Mouse (Mus musculus) embryonic facial prominence, embryonic 12.5 days (tissue): ENCODE results near the gene Dand5. TPM values are rescaled to one million over a fixed set of nuclear protein-coding genes. Genes with fewer than 3 reads are reported as not detected.

Experiments
- ATAC-seq: fragments of 200-750 bp; cut with Nextera tagmentation; 2 replicates; pipeline ENCODE4 v1.8.0; 2017; ENCODE audit not compliant: insufficient number of reproducible peaks, insufficient read depth, low FRiP score, low TSS enrichment
- H3K27ac ChIP-seq: fragments of 300-500 bp; sonication (generic); 2 replicates; pipeline ENCODE4 v1.5.1; 2016; ENCODE audit warnings: mild to moderate bottlenecking
- H3K27me3 ChIP-seq: fragments of 300-500 bp; sonication (generic); 2 replicates; pipeline ENCODE4 v1.6.1; 2016; ENCODE audit warnings: mild to moderate bottlenecking, moderate library complexity
- H3K36me3 ChIP-seq: fragments of 300-500 bp; sonication (generic); 2 replicates; pipeline ENCODE4 v1.6.1; 2016; ENCODE audit warnings: mild to moderate bottlenecking
- H3K4me1 ChIP-seq: fragments of 300-500 bp; sonication (generic); 2 replicates; pipeline ENCODE4 v1.6.1; 2016
- H3K4me2 ChIP-seq: fragments of 300-500 bp; sonication (generic); replicated peaks from 2 replicates; pipeline ENCODE4 v1.6.1; 2016; ENCODE audit warnings: mild to moderate bottlenecking, moderate library complexity
- H3K4me3 ChIP-seq: fragments of 300-500 bp; sonication (generic); 2 replicates; pipeline ENCODE4 v1.5.1; 2016; ENCODE audit warnings: mild to moderate bottlenecking
- H3K9ac ChIP-seq: fragments of 300-500 bp; sonication (generic); 2 replicates; pipeline ENCODE4 v1.6.1; 2016; ENCODE audit warnings: mild to moderate bottlenecking, moderate library complexity
- H3K9me3 ChIP-seq: fragments of 300-500 bp; sonication (generic); 2 replicates; pipeline ENCODE4 v1.6.1; 2016; ENCODE audit warnings: mild to moderate bottlenecking, moderate library complexity
- WGBS: fragments of 180-500 bp; shearing (Covaris S2); methylation state at CpG from one replicate; pipeline ENCODE4 v1.1.7; 2016; 5-methylcytosine and 5-hydroxymethylcytosine counted together
- microRNA-seq: library from miRNA; unstranded; fragments of <30 nt; microRNA quantifications from one replicate; pipeline ENCODE4, GENCODE M21; 2017
- polyA plus RNA-seq: library from polyadenylated mRNA; unstranded; fragments of >200 nt; fragmentation: Nextera tagmentation; extraction: Ambion mirVana; gene quantifications from 2 replicates; pipeline ENCODE4 v1.2.1, GENCODE M21; 2016

Gene Dand5
- polyA plus RNA-seq, 1 experiment from 2014 or later, result 5.3 TPM

- WGBS, result 36% methylated on average over 12 of the region's 12 CpGs
- Histone ChIP-seq H3K4me1 (peaks cover 65% of the 10 kb centered on the region), H3K4me3 (no peak overlapping the region), H3K9ac (no peak overlapping the region), H3K9me3 (no peaks in the 10 kb centered on the region), H3K4me2 (no peak overlapping the region), H3K36me3 (peaks cover 33% of the 10 kb centered on the region), H3K27me3 (peaks cover 84% of the 10 kb centered on the region), H3K27ac (no peak overlapping the region)
- ATAC-seq, result no peak
Measured at GRCm38 (mm10) chr8:84770100-84770953, 52.3 kb downstream of the Dand5 start.

- peaks cover 33% of the 10 kb centered on the region for H3K36me3 ChIP-seq
- no peak overlapping the region for H3K4me3 ChIP-seq
- no peak for ATAC-seq
- WGBS, result 78% methylated on average over 8 of the region's 8 CpGs
- H3K27me3 ChIP-seq, result peaks cover 87% of the 10 kb centered on the region
- no peak overlapping the region for H3K27ac ChIP-seq
- H3K4me1 ChIP-seq, result peaks cover 57% of the 10 kb centered on the region
- no peak overlapping the region for H3K4me2 ChIP-seq
- no peaks in the 10 kb centered on the region for H3K9me3 ChIP-seq
- H3K9ac ChIP-seq, result no peak overlapping the region
Measured at GRCm38 (mm10) chr8:84769324-84769723, 53.3 kb downstream of the Dand5 start.

- Histone ChIP-seq H3K4me2 (no peak overlapping the region), H3K4me1 (peaks cover 50% of the 10 kb centered on the region), H3K36me3 (peaks cover 33% of the 10 kb centered on the region), H3K4me3 (no peak overlapping the region), H3K27ac (no peak overlapping the region), H3K9ac (no peak overlapping the region), H3K27me3 (peaks cover 93% of the 10 kb centered on the region), H3K9me3 (no peaks in the 10 kb centered on the region)
- no peak for ATAC-seq
- 85% methylated on average over 14 of the region's 14 CpGs for WGBS
Measured at GRCm38 (mm10) chr8:84768343-84769095, 54.1 kb downstream of the Dand5 start.

- WGBS, result 76% methylated on average over 10 of the region's 10 CpGs
- Histone ChIP-seq H3K36me3 (peaks cover 36% of the 10 kb centered on the region), H3K27ac (no peak overlapping the region)
Measured at GRCm38 (mm10) chr8:84767221-84767620, 55.4 kb downstream of the Dand5 start.

GRCm38 (mm10) chr8:84766422-84766821, 56.2 kb downstream of the Dand5 start:
- Histone ChIP-seq H3K36me3 (peaks cover 41% of the 10 kb centered on the region), H3K9me3 (no peaks in the 10 kb centered on the region), H3K9ac (no peak overlapping the region), H3K4me3 (no peak overlapping the region), H3K27ac (peak overlapping the region; percentile 51; the same call in 1 of the 2 replicates), H3K4me2 (no peak overlapping the region), H3K4me1 (peaks cover 37% of the 10 kb centered on the region), H3K27me3 (peaks cover 95% of the 10 kb centered on the region)
- WGBS, result 55% methylated on average over 9 of the region's 9 CpGs
- no peak for ATAC-seq

More at GRCm38 (mm10) chr8:84767221-84767620, 55.4 kb downstream of the Dand5 start:
- Histone ChIP-seq H3K9ac (no peak overlapping the region), H3K27me3 (peaks cover 95% of the 10 kb centered on the region), H3K4me1 (peaks cover 38% of the 10 kb centered on the region), H3K9me3 (no peaks in the 10 kb centered on the region), H3K4me2 (no peak overlapping the region), H3K4me3 (no peak overlapping the region)
- ATAC-seq, result no peak

- Histone ChIP-seq H3K27me3 (peaks cover 96% of the 10 kb centered on the region), H3K9ac (no peak overlapping the region), H3K36me3 (peaks cover 41% of the 10 kb centered on the region), H3K27ac (peak overlapping the region; percentile 51; the same call in 1 of the 2 replicates), H3K4me3 (no peak overlapping the region), H3K9me3 (no peaks in the 10 kb centered on the region), H3K4me2 (no peak overlapping the region), H3K4me1 (peaks cover 36% of the 10 kb centered on the region)
- no peak for ATAC-seq
- 10% methylated on average over 10 of the region's 10 CpGs for WGBS
Measured at GRCm38 (mm10) chr8:84765629-84766028, 57.0 kb downstream of the Dand5 start.

Small RNA genes lying within 50 kb of the gene (microRNA-seq; reads per million reads assigned to microRNA genes)
- gene Mir7069, result 3.6 reads per million, percentile 16 among the genes with 10 or more reads in this experiment

Other genes with a start within 250 kb of the Dand5 start
- gene Ier2, start 160.0 kb downstream of the Dand5 start, polyA plus RNA-seq, result 94.5 and 97.0 TPM in 2 replicates
- gene Trmt1, start 136.5 kb downstream of the Dand5 start, polyA plus RNA-seq, result 71.2 and 73.6 TPM in 2 replicates
- 19.4 and 20.8 TPM in 2 replicates for gene Nacc1, start 135.0 kb downstream of the Dand5 start, polyA plus RNA-seq
- 4.9 and 5.0 TPM in 2 replicates for gene Lyl1, start 121.4 kb downstream of the Dand5 start, polyA plus RNA-seq
- gene G430095P16Rik, start 99.8 kb downstream of the Dand5 start, polyA plus RNA-seq, result 7.1 and 7.4 TPM in 2 replicates
- gene Nfix, start 22.5 kb downstream of the Dand5 start, polyA plus RNA-seq, result 18.4 and 21.2 TPM in 2 replicates
- gene Gadd45gip1, start 8.7 kb upstream of the Dand5 start, polyA plus RNA-seq, result 46.7 and 46.8 TPM in 2 replicates
- 96.0 TPM in 2 replicates for gene Rad23a, start 17.8 kb upstream of the Dand5 start, polyA plus RNA-seq
- gene Calr, start 24.1 kb upstream of the Dand5 start, polyA plus RNA-seq, result 919 and 944 TPM in 2 replicates
- 106 and 108 TPM in 2 replicates for gene Farsa, start 34.2 kb upstream of the Dand5 start, polyA plus RNA-seq
- gene Syce2, start 49.3 kb upstream of the Dand5 start, polyA plus RNA-seq, result 84.1 and 91.7 TPM in 2 replicates
- gene Gcdh, start 71.1 kb upstream of the Dand5 start, polyA plus RNA-seq, result 44.3 and 45.2 TPM in 2 replicates
- 4.7 and 5.4 TPM in 2 replicates for gene Klf1, start 79.1 kb upstream of the Dand5 start, polyA plus RNA-seq
- gene Dnase2a, start 85.7 kb upstream of the Dand5 start, polyA plus RNA-seq, result 14.8 and 15.4 TPM in 2 replicates
- gene Mast1, start 114.5 kb upstream of the Dand5 start, polyA plus RNA-seq, result 5.3 and 5.7 TPM in 2 replicates
- gene Rtbdn, start 124.2 kb upstream of the Dand5 start, polyA plus RNA-seq, result 0.50 and 0.52 TPM in 2 replicates
- not detected in 2 replicates for gene Gm49661, start 146.6 kb upstream of the Dand5 start, polyA plus RNA-seq
- 1,038 and 1,130 TPM in 2 replicates for gene Prdx2, start 146.8 kb upstream of the Dand5 start, polyA plus RNA-seq
- 104 and 115 TPM in 2 replicates for gene Rnaseh2a, start 146.9 kb upstream of the Dand5 start, polyA plus RNA-seq
- 8.0 and 9.0 TPM in 2 replicates for gene Junb, start 155.9 kb upstream of the Dand5 start, polyA plus RNA-seq
- gene Hook2, start 167.8 kb upstream of the Dand5 start, polyA plus RNA-seq, result 20.6 TPM in 2 replicates
- 0.08 TPM in 1 of 2 replicates, not detected in the other for gene Best2, start 191.7 kb upstream of the Dand5 start, polyA plus RNA-seq
- gene Asna1, start 202.5 kb upstream of the Dand5 start, polyA plus RNA-seq, result 125 and 132 TPM in 2 replicates
- gene Trir, start 204.0 kb upstream of the Dand5 start, polyA plus RNA-seq, result 160 and 176 TPM in 2 replicates
- gene Tnpo2, start 214.1 kb upstream of the Dand5 start, polyA plus RNA-seq, result 31.7 and 33.3 TPM in 2 replicates
- gene Fbxw9, start 237.2 kb upstream of the Dand5 start, polyA plus RNA-seq, result 32.8 and 35.8 TPM in 2 replicates
- 0.90 TPM in 1 of 2 replicates, not detected in the other for gene Gm5741, start 245.2 kb upstream of the Dand5 start, polyA plus RNA-seq
- gene Dhps, start 248.9 kb upstream of the Dand5 start, polyA plus RNA-seq, result 66.8 and 67.9 TPM in 2 replicates